Mouse (Mus musculus) megakaryocyte, embryonic 14.5 days (primary cell): ENCODE data around the gene Sema6d. TPM values are rescaled to one million over a fixed set of nuclear protein-coding genes. Genes with fewer than 3 reads are reported as not detected.

ENCODE experiments used
- H3K27me3 ChIP-seq: replicated peaks from 2 replicates; pipeline ENCODE3; 2012; ENCODE audit warnings: inconsistent platforms
- H3K36me3 ChIP-seq: replicated peaks from 2 replicates; pipeline ENCODE3; 2012; ENCODE audit warnings: low read length, inconsistent platforms, mixed read lengths
- H3K4me1 ChIP-seq: 2 replicates; pipeline ENCODE4 v1.6.1; 2012; ENCODE audit warnings: inconsistent platforms
- H3K4me3 ChIP-seq: replicated peaks from 2 replicates; pipeline ENCODE3; 2012; ENCODE audit warnings: moderate library complexity, mild to moderate bottlenecking, inconsistent platforms
- H3K9me3 ChIP-seq: 2 replicates; pipeline ENCODE4 v1.6.1; 2012; ENCODE audit warnings: inconsistent platforms
- FLI1 ChIP-seq: IDR thresholded peaks from 2 replicates; pipeline ENCODE4 v1.6.1; 2012; ENCODE audit warnings: low read length, inconsistent platforms, mixed read lengths
- GATA1 ChIP-seq: IDR thresholded peaks from 3 replicates; pipeline ENCODE4 v1.6.1; 2012; ENCODE audit warnings: mixed read lengths, low read length, inconsistent platforms, borderline replicate concordance
- polyA plus RNA-seq: library from polyadenylated mRNA; stranded (reverse); fragments of >175 nt; gene quantifications from 2 replicates; pipeline ENCODE4 v1.2.3, GENCODE M21; 2012; ENCODE audit warnings: low replicate concordance; ENCODE audit not compliant: insufficient read depth

Sema6d gene
- polyA plus RNA-seq, 1 experiment: 2.3 TPM

GRCm38 (mm10) chr2:124561668-124562067, 471.9 kb downstream of the Sema6d start:
- Histone ChIP-seq H3K36me3 (no peaks in the 10 kb centered on the region), H3K4me3 (no peak overlapping the region), H3K4me1 (0 out of 2 replicates have a peak, but pooled peaks cover 5% of the 10 kb centered on the region), H3K9me3 (no peaks in the 10 kb centered on the region), H3K27me3 (peaks cover 2% of the 10 kb centered on the region)
- TF ChIP-seq FLI1 (no peak), GATA1 (no peak)

GRCm38 (mm10) chr2:124562091-124562490, 472.3 kb downstream of the Sema6d start:
- H3K9me3 ChIP-seq: no peaks in the 10 kb centered on the region
- no peak overlapping the region for H3K4me3 ChIP-seq
- H3K27me3 ChIP-seq: peaks cover 2% of the 10 kb centered on the region
- TF ChIP-seq GATA1 (no peak), FLI1 (no peak)
- 0 out of 2 replicates have a peak, but pooled peaks cover 5% of the 10 kb centered on the region for H3K4me1 ChIP-seq
- H3K36me3 ChIP-seq: no peaks in the 10 kb centered on the region

GRCm38 (mm10) chr2:124563759-124564158, 474.0 kb downstream of the Sema6d start:
- Histone ChIP-seq H3K27me3 (peaks cover 2% of the 10 kb centered on the region), H3K9me3 (no peaks in the 10 kb centered on the region), H3K4me3 (no peak overlapping the region), H3K36me3 (no peaks in the 10 kb centered on the region), H3K4me1 (no peaks in the 10 kb centered on the region)
- TF ChIP-seq FLI1 (no peak), GATA1 (no peak)

GRCm38 (mm10) chr2:124573734-124574133, 484.0 kb downstream of the Sema6d start:
- no peaks in the 10 kb centered on the region for H3K9me3 ChIP-seq
- no peak overlapping the region for H3K4me3 ChIP-seq
- H3K36me3 ChIP-seq: no peaks in the 10 kb centered on the region
- TF ChIP-seq GATA1: no peak
- no peak for TF ChIP-seq FLI1
- H3K27me3 ChIP-seq: no peaks in the 10 kb centered on the region
- peaks cover 18% of the 10 kb centered on the region for H3K4me1 ChIP-seq

- H3K36me3 ChIP-seq: no peaks in the 10 kb centered on the region
- H3K4me3 ChIP-seq: no peak overlapping the region
- no peaks in the 10 kb centered on the region for H3K9me3 ChIP-seq
- no peaks in the 10 kb centered on the region for H3K27me3 ChIP-seq
- peaks cover 18% of the 10 kb centered on the region for H3K4me1 ChIP-seq
- TF ChIP-seq FLI1 (no peak), GATA1 (no peak)
Measured at GRCm38 (mm10) chr2:124576053-124576452, 486.3 kb downstream of the Sema6d start.

GRCm38 (mm10) chr2:124583561-124583960, 493.8 kb downstream of the Sema6d start:
- peaks cover 5% of the 10 kb centered on the region; the same call in 1 of the 2 replicates for H3K4me1 ChIP-seq
- H3K4me3 ChIP-seq: no peak overlapping the region
- TF ChIP-seq FLI1 (no peak), GATA1 (no peak)
- H3K27me3 ChIP-seq: no peaks in the 10 kb centered on the region
- H3K36me3 ChIP-seq: no peaks in the 10 kb centered on the region
- no peaks in the 10 kb centered on the region for H3K9me3 ChIP-seq

- Histone ChIP-seq H3K9me3 (no peaks in the 10 kb centered on the region), H3K4me1 (peaks cover 4% of the 10 kb centered on the region), H3K36me3 (no peaks in the 10 kb centered on the region), H3K4me3 (no peak overlapping the region), H3K27me3 (peaks cover 2% of the 10 kb centered on the region)
- TF ChIP-seq GATA1 (no peak), FLI1 (no peak)
Measured at GRCm38 (mm10) chr2:124592750-124593149, 503.0 kb downstream of the Sema6d start.

GRCm38 (mm10) chr2:124599014-124599413, 509.2 kb downstream of the Sema6d start:
- no peaks in the 10 kb centered on the region for H3K4me1 ChIP-seq
- no peaks in the 10 kb centered on the region for H3K9me3 ChIP-seq
- TF ChIP-seq GATA1 (no peak), FLI1 (no peak)
- no peak overlapping the region for H3K4me3 ChIP-seq
- peaks cover 10% of the 10 kb centered on the region for H3K27me3 ChIP-seq
- no peaks in the 10 kb centered on the region for H3K36me3 ChIP-seq

- no peaks in the 10 kb centered on the region for H3K9me3 ChIP-seq
Measured at GRCm38 (mm10) chr2:124601702-124602378, 512.1 kb downstream of the Sema6d start.

GRCm38 (mm10) chr2:124602379-124602913, 512.7 kb downstream of the Sema6d start:
- Histone ChIP-seq H3K36me3 (no peaks in the 10 kb centered on the region), H3K9me3 (no peaks in the 10 kb centered on the region), H3K4me1 (peaks cover 8% of the 10 kb centered on the region), H3K27me3 (peaks cover 12% of the 10 kb centered on the region), H3K4me3 (no peak overlapping the region)
- TF ChIP-seq GATA1 (no peak), FLI1 (no peak)

More at GRCm38 (mm10) chr2:124601702-124602378, 512.1 kb downstream of the Sema6d start:
- Histone ChIP-seq H3K4me3 (no peak overlapping the region), H3K27me3 (peaks cover 9% of the 10 kb centered on the region), H3K4me1 (peaks cover 8% of the 10 kb centered on the region), H3K36me3 (no peaks in the 10 kb centered on the region)
- TF ChIP-seq GATA1 (no peak), FLI1 (no peak)
